Mouse (Mus musculus) kidney, adult 8-10 months (tissue): ENCODE results near the gene Prpf38b.
"Not testable (repeated sequence)": the region's sequence is repeated elsewhere in the genome, so short reads cannot be mapped to it uniquely, and the experiment has no call there.

Experiments used
- DNase-seq, 2 experiments: peaks; one replicate each; pipeline ENCODE4 v3.0.0; 2022

Prpf38b gene

DNA sequence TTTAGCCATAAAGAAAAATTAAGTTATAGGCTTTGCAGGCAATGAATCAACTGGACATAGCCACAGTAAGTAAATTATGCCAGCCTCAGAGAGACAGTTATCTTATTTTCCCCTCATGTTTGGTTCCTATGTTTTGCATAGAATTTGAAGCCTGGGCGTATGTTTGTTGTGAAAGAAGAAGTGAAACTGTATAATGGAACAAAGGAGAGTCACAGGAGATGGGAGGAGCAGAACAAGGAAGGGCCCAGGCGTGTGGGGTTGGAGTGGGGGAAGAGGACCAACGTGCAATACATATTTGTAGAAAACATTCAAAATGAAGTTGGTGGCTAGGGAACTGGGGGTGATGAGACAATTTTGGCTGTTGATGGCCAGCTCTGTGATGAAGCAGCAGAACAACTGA is 11.4 kb downstream of the Prpf38b start:
- no peak for DNase-seq

DNA sequence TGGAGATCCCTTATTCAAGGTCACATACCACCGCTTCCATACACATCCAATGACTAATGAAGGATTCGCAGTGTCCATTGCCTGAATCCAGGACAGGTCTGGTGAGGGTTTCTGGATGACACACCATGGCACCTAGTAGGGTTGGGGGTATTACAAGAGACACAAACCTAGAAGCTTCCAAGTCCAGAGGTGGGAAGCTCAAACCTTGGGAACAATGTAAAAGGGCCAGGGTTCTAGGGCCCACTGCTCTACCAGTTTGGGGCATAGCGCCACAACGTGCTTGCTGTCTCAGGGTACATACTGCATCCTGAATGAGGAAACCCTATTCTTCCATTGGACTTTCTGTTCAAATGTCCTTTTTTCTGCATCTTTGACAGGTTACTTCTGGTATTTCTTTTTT is 12.9 kb downstream of the Prpf38b start:
- no peak for DNase-seq

DNA sequence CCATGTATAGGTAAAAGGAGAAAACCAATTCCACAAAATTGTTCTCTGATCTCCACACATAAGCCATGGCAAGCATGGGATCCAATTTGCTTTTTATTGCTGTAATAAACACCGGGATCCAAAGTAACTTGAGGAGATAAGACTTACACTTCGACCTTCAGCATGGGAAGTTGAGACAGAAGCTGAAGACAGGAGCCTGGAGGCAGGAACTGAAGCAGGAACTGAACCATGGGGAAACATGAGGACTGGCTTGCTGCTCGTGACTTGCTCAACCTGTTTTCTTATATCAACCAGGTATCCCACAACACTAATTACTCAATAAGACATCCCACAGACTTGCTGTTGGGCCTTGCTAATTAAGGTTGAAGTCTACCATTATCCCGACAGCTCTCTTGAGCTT is 18.6 kb downstream of the Prpf38b start:
- DNase-seq, result no peak

DNA sequence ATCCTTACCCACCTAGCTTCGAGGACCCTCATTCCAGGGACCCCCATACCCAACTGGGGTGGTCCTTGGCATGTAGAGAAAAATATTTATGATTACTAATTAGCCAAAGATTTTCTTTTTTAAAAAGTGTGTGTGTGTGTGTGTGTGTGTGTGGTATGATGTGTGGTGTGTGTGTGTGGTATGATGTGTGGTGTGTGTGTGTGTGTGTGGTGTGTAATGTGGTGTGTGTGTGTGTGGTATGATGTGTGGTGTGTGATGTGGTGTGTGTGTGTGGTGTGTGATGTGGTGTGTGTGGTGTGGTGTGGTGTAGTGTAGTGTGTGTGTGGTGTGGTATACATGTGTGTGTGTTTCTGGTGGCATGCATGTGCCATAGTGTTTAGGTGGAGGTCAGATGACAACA is 19.4 kb downstream of the Prpf38b start:
- DNase-seq, result no peak

DNA sequence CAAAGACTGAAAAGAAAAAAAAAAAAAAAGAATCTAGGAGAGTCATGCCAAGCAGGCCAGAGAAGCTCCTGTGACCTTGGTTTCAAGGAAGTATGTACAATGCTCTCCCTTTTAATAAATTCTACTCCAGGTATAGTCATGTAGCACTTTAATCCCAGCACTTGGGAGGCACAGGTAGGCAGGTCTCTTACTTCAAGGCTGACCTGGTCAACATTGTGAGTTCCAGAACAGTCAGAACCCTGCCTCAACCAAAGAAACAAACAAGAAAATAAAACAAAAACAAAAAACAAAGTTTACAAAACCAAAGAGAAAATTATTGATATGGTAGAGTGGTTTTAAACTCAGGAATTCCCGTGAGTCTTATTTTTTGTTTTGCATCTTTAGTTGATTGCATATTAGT is 21.6 kb downstream of the Prpf38b start, which contains the start of gene Fndc7:
Gene Fndc7, minus strand, starts transcription at position 101 of the 400 bp plus-strand sequence.
- no peak for DNase-seq

DNA sequence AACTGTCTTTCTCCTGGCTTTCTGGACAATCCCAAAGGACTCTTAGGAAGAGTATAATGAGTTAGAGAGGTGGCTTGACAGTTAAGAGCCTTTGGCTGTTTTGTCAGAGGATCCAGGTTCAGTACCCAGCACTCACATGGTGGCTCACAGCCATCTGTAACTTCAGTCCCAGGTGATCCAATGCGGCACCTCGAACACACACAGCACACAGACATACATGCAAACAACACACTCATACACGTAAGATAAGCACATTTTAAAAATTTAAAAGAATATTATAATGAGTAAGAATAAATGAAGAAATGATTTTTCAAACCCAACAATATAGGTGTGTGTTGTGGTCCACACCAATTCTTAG is 23.9 kb downstream of the Prpf38b start:
- no peak for DNase-seq

DNA sequence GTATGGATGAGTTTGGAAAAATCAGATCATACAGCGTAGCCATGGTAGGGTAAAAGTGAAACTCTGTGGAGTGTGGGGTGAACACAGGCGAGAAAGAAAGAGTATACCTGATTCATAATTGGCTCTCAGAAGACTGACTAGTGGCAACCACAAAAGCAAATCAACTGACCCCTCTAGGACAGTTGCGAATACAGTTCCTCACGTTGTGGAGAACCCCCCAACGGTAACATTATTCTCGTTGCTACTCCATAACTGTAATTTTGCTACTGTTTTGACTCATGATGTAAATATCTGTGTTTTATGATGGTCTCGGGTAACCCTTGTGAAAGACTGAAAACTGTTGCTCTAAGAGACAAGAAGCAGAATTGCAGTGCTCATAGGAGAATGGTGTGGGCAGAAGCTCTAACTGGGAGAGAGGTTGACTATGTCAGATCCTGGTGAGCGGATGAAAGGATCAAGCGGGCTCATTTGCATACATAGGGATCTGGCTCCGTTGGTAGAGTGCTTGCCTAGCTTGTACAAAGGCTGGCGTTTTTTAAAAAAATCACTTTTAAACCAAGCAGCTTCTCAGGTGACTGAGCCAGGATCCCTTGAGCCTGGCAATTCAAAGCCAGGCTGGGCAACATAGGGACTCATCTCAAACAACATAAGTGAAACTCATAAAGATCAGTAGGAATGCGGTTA is 24.5 kb downstream of the Prpf38b start:
- no peak for DNase-seq

DNA sequence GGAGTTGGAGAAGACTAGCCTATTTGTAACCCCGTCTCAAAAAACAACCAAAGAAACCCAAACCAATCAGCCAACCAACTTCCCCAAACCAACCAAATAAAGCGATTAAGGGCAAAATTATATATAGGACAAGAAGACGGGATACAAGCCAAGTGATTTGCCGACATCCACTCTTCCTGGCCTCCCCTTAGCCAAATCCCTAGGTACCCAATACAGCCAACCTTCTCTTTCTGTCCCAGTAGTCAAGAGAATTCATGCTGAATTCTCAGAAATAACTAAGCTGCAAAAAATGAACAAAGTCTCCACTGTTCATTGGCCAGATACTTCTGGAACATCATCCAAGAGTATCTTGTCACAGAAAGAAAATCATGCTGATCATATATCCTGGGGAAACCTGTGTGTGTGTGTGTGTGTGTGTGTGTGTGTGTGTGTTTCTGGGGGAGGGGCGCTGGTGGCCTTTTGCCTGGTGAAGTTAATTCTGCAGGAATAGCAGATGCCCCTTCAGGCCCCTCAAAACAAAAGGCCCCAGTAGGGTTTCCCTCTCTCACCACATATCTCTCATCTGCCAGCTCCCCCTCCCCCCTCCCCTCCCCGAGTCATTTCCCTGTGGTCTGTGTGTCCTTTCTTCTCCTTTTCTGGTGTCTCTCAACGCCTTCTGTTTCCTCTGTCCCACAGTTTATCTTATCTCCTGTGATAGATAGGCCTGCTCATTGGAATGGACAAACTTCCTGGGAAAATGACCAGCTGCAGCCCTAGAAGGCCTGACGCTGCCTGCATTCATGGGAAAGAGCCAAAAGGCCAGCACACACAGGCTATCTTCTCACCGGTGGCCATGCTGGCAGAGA is 25.6 kb downstream of the Prpf38b start:
- no peak for DNase-seq

DNA sequence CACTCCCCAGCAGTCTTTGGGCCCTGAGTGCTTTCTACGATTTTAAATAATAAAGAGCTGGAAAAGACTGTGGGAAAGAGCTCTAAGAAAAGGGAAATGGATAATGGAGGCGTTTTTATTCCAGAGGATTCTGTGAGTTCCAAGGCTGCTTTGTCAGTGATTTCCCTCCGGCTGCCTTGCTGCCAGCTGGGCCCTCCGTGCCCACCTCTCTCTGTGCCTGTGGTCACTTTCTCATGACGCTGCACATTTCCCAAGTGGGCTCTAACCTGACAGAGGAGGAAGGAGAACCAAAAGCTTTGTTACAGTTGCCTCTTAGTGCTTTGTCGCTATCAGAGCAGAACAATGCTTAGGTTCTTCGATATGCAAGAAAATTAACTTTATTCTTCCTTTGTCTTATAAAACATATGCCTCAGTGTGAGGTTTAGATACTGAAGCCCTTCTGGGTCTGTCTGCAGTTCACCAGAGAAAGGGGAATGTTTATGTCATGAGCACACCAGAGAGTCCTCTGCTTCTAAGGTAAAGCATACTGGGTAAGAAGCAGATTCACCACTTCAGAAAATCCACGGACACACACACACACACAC is 26.7 kb downstream of the Prpf38b start:
- DNase-seq, result no peak

DNA sequence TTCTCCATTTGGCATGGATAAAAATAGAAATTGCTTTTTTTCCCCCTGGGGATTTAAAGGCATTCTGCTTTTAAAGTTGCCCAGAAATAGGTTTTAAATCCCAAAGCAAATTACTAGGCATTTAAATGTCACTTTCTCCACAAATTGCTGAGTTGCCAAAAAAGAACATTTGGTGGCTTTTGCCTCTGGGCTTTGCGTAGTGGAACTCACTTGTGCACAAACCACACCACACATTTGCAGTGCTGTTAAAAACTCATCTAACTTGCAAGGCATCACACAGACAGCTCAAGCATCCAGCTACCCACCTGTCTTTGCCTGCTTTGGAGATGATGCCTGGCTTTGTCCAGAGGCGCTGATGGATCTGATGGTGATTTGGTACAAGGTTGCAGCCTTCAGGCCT is 28.5 kb downstream of the Prpf38b start:
- DNase-seq, result no peak

DNA sequence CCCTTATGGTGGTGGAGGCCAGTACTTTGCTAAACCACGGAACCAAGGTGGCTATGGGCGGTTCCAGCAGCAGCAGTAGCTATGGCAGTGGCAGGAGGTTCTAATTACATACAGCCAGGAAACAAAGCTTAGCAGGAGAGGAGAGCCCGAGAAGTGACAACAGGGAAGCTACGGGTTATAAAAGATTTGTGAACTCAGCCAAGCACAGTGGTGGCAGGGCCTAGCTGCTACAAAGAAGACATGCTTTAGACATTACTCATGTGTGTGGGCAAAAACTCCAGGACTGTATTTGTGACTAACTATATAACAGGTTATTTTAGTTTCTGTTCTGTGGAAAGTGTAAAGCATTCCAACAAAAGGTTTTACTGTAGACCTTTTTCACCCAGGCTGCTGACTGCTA is 29.7 kb downstream of the Prpf38b start:
- DNase-seq, result not testable (repeated sequence)

DNA sequence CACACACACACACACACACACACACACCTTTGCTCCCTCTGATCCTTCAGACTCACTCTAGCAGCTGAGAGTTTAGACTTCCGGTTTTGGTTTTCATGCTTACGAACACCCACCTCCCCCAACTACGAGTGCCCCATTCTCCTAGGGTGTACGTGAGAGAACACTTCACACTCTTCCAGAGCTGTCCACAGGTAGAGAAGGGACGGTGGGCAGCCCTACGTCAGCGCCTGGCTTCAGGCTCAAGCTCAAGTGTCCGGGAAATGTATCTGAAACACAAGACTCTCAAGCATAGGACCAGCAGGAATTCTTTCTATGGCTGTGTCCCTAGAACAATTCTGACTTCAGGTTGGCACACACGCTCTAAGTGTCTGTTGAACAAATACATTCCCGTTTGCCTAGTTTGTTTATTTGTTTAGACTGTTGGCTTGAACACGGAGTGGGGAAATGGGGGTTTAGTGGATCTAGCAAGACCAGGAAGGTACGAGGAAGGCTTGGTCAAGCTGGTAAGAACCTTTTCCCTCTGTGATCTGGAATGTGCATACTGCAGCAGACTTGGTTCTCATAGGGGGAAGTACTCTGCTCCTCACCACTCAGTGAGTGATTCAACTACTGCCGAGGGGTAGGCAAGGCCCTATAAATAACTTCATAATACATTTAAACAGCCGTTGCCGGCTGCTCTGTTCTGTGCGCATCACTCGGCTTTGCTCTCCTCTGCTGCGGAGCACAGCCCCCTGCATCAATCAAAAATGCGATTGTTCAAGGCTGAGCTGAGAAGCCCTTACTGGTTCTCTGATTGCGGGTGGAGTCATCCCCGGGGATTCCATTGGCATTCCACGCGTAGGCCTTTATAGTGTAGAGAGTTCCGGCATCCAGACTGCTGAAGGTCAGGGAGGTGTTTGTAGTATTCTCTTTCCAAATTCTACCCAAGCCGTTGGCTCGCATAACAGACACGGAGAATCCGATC is 30.7 kb downstream of the Prpf38b start:
- DNase-seq, result no peak

DNA sequence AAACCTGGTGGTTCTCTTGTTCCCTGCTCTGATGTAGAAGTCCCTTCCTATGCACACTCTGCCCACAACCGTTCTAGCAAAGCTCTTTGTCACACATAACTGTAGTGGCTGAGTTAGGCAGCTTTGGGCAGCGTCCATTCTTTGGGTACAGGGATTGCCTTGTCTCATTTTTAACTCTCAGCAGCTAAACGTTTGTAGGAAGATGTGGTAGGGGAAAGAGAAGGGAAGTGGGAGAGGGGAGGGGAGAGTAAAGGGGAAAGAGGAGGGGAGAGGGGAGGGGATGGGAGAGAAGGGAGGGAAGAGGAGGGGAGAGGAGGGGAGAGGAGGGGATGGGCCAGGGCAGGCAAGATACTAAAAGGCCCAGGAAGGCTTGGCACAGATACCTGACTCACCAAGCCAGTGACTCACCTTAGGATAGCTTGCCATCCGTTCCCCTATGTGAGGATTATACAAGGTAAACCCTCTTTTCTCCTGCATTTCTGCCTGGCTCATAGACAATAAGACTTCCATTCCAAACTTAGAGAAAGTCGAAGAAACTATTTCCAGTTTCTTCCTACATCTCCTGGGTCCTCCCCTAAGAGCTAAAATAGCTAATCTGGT is 31.6 kb downstream of the Prpf38b start:
- no peak for DNase-seq

DNA sequence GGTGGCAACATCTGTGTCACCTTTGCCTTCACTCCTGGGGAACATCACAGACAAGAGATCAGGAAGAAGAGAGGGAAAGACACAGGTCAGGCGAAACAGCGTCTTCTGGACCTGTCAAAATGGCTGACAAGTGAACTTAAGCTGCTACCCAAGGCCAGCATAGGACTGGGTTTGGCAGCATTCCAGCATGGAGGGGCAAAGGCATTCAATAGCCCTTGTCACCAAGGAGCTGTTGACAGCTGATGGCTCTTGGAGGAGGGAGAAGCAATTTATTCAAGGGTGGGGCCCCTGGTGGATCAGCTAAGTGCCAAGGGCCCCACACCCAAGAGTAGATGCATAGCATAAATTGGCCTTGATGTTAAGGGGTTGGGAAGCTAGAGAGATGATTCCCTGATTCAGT is 32.4 kb downstream of the Prpf38b start:
- DNase-seq, result no peak

DNA sequence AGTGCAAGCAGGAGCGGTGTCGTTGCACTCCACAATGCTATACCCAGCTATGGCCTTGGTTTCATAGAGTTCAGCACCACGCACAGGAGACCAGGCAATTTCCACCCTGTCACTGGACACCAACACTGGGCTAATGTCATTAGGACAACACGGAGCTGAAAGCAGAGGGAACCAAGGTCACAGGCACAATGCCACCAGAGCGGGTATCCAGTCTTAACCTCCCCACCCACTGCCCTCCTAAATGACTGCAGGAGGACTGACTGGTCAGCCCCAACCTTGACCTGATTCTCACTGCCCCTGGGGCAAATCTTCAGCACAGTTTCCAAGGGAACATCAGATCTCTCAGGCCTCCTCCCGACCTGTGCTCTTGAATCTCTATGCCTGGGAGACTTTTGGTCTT is 40.9 kb downstream of the Prpf38b start:
- DNase-seq, result no peak

DNA sequence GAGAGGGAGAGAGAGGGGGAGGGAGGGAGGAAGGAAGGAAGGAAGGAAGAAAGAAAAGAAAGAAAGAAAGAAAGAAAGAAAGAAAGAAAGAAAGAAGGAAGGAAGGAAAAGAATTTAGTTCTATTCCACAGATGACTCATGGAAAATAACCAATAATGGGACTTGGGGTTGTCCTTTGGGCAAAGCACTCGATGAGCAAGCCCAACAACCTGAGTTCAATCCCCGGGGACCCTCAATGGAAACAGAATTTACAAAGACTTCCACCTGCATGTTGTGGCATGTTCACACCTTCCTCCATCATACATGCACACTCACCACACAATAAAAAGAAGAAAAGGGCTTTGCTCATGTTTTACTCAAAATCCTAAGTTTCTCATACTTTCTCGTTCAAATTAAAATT is 44.1 kb downstream of the Prpf38b start:
- no peak for DNase-seq

DNA sequence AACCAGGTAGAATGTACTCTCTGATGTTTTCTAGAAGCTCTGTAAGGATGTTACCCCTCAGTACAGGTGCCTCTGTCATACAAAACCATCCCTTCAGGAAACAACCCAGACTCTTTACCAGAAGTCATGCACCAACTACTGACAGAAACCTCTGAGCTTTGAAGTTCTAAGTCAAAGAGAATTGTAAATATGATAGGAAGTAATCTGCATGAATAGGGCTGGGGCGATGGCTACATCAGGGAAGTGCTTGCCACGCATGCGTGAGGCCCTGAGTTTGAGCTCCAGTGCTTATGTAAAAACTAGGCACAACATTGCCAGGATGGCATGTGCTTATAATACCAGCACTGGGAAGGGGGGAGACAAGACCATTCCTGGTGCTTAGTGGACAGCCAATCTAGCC is 45.9 kb downstream of the Prpf38b start:
- no peak for DNase-seq

DNA sequence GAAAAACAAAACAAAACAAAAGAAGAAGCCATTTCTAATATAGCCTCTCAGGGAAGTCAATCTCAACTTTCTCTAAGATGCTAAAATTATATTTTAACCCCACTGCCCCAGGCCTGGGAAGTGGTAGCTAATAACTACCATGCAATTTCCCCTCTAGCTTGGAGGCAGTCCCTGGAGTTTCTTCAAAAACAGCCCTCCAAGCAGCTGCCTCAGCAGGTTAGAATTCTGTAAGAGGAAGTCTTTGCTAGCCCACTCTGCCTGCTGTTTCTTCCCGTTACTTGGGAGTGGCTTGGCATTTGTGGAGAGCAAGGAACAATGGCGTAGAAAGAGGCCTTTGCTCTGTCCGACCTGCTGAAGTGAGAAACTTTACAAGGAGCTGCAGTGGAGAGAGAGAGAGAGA is 46.4 kb downstream of the Prpf38b start:
- no peak for DNase-seq

DNA sequence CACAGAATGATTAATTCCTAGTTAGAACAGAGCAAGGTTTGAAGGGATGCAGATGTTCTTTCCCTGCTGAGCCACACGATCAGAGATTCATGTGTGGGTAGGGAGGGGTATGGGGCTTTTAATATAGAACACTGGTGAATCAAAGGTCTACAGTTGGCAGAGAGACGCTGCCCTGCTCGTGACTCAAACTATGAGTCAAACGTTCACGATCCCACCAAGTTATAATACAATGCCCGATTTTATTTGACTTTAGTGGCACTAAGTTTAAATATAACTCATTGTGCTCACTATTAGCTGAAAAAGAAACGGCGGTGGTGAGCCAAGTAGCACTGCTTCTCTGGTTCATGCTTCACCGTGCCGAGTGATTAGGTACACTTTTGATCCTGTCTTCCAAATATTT is 48.4 kb downstream of the Prpf38b start:
- no peak for DNase-seq

DNA sequence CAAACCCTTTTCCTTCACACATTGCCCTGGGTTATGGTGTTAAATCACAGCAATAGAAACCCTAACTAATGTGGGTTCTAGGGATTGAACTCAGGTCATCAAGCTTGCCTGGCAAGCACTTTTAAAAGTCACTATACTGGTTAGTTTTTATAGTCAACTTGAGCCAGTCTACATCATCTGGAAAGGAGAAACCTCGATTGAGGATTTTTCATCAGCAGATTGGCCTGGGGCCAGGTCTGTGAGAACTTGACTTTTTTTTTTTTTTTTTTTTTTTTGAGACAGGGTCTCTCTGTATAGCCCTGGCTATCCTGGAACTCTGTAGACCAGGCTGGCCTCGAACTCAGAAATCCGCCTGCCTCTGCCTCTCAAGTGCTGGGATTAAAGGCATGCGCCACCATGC is 49.2 kb downstream of the Prpf38b start:
- DNase-seq, result not testable (repeated sequence)

DNA sequence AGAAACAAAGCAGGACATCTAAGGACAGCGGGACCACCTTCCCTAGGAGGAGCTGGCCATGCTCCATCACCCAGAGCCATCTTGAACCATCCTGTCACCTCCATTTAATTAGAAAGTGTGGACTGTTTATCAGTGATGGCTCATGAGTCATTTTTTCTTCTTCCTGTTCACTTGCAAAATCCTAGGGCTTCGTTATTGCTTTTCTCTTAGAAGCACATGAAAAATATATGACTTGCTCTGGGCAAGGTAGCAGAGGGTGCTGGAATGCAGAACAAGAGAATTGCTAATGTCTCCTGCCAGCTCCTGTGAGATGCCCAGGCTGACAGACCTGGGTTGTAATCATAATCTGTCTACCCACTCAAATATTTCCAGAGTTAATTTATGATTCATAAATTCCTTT is 50.7 kb downstream of the Prpf38b start:
- DNase-seq, result no peak

DNA sequence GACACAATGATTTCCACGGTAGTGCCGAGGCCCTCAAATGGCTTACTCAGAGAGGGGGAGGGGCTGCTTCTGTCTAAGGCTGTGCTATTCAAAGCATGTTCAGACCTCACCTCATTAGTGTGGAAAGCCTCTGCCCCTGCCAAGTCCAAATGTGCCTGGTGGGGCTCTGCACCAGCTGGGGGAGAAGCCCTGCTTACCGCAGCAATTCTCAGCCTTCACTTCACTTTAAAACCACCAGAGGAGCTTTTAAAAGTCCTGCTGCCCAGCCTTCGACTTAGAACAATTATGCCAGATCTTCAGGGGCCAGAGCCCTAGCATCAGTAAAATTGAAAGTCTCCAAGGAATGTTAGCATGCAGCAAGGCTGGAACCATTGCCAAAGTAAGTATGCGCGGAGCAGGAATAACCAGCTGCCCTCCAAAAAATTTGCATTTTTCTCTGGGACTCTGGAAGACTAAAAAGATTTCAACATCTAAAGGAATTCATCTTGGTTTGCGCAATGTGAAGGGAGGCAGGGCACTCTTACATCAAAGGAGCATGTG is 53.2 kb downstream of the Prpf38b start:
- peak; percentile 15 to 52 for DNase-seq
